Mouse (Mus musculus): ENCODE data around the gene Bbs1. TPM values are rescaled to one million over a fixed set of nuclear protein-coding genes. Genes with fewer than 3 reads are reported as not detected.

Bbs1 gene
- total RNA-seq, 1 experiment = 5.4 TPM

DNA sequence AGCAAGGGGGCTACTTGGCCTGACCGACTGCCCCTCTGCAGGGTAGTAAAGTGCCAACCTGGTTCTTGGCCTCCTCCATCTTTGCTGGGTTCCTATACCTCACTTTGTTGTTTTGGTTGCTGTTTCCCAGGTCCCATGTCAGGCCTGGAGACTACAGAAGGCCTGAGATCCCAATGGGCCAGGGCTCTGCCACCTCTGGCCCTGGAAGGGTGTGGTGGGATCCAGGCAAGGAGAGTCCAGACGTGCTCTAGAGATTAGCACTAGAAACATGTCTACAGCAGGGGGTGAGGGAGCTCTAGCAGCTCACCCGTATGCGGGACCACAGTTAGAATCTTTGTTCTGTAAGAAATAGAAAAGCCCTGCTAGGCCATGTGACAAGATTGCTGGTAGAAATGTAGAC, 22.5 kb downstream of the Bbs1 start:
- no peak for DNase-seq (ENCODE audit: low read depth, low spot score)
- peaks cover 0 to 6% of the 10 kb centered on the region in 2 experiments; a peak in 2 of 4 replicates for H3K4me1 ChIP-seq (ENCODE audit: control insufficient read depth in 2 of 2, insufficient read depth in 2 of 2, low read length in 2 of 2, poor library complexity in 1 of 2)
- in situ Hi-C loops (cut with MboI; ENCODE audit: low sequenced_read_pairs in 2 of 2, unreplicated experiment in 2 of 2) = no loop called here
- H3K9ac ChIP-seq (ENCODE audit: insufficient read depth, low read depth, low read length, poor library complexity, severe bottlenecking) = no peak overlapping the region
- H3K4me3 ChIP-seq (ENCODE audit: insufficient read depth in 1 of 2, low read depth in 1 of 2, low read length in 2 of 2, poor library complexity in 1 of 2, severe bottlenecking in 1 of 2) = no peak overlapping the region
- H3K27ac ChIP-seq (ENCODE audit: insufficient read depth, low read depth, low read length, poor library complexity, severe bottlenecking) = no peak overlapping the region
- no peaks in the 10 kb centered on the region for H3K9me3 ChIP-seq (ENCODE audit: control insufficient read depth, insufficient read depth, low read depth, low read length)
- peaks cover 4% of the 10 kb centered on the region; the same call in 1 of the 2 replicates for H3K36me3 ChIP-seq (ENCODE audit: control insufficient read depth, insufficient read depth, low read length, poor library complexity, severe bottlenecking)
- TF ChIP-seq CHD2 (IDR thresholded peaks at IDR 0.05; ENCODE audit: low read depth, low read length) (no peak), MAFK (IDR thresholded peaks at IDR 0.05; ENCODE audit: insufficient read depth, low read depth, low read length) (no peak), HCFC1 (IDR thresholded peaks at IDR 0.05; ENCODE audit: borderline replicate concordance, insufficient read depth, low read length) (no peak), ZNF384 (IDR thresholded peaks at IDR 0.05; ENCODE audit: low read depth, low read length) (no peak), ZC3H11A (IDR thresholded peaks at IDR 0.05; ENCODE audit: borderline replicate concordance, low read depth, low read length) (no peak)

DNA sequence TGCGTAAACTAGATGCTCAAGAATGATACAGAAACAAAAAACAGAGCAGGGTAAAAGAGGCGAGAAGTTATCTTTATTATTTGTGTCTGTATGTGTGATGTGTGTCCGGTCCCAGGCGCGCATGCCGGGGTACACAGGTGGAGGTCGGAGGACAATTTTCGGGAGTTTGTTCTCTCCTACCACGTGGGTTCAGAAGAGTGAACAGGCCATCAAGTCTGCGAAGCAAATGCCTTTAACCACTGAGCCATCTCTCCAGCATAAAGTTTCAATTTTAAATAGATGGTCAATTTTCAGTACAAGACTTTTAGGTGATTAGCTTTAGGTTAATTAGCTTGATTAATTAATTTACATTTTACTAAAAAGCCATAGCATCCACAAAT, 27.1 kb downstream of the Bbs1 start:
- H3K36me3 ChIP-seq (ENCODE audit: control insufficient read depth, insufficient read depth, low read length, poor library complexity, severe bottlenecking) = peaks cover 4% of the 10 kb centered on the region; the same call in 1 of the 2 replicates
- TF ChIP-seq ZNF384 (IDR thresholded peaks at IDR 0.05; ENCODE audit: low read depth, low read length) (no peak), MAFK (IDR thresholded peaks at IDR 0.05; ENCODE audit: insufficient read depth, low read depth, low read length) (no peak), CHD2 (IDR thresholded peaks at IDR 0.05; ENCODE audit: low read depth, low read length) (no peak), ZC3H11A (IDR thresholded peaks at IDR 0.05; ENCODE audit: borderline replicate concordance, low read depth, low read length) (no peak), HCFC1 (IDR thresholded peaks at IDR 0.05; ENCODE audit: borderline replicate concordance, insufficient read depth, low read length) (no peak)
- no peaks in the 10 kb centered on the region for H3K9me3 ChIP-seq (ENCODE audit: control insufficient read depth, insufficient read depth, low read depth, low read length)
- H3K4me3 ChIP-seq (ENCODE audit: insufficient read depth in 1 of 2, low read depth in 1 of 2, low read length in 2 of 2, poor library complexity in 1 of 2, severe bottlenecking in 1 of 2) = peak overlapping the region; percentile 92 to 99
- peaks cover 2 to 22% of the 10 kb centered on the region in 2 experiments; a peak in 3 of 4 replicates for H3K4me1 ChIP-seq (ENCODE audit: control insufficient read depth in 2 of 2, insufficient read depth in 2 of 2, low read length in 2 of 2, poor library complexity in 1 of 2)
- peak overlapping the region; percentile 55; the same call in 1 of the 2 replicates for H3K9ac ChIP-seq (ENCODE audit: insufficient read depth, low read depth, low read length, poor library complexity, severe bottlenecking)
- in situ Hi-C loops (cut with MboI; ENCODE audit: low sequenced_read_pairs in 2 of 2, unreplicated experiment in 2 of 2) = no loop called here
- H3K27ac ChIP-seq (ENCODE audit: insufficient read depth, low read depth, low read length, poor library complexity, severe bottlenecking) = no peak overlapping the region
- DNase-seq (ENCODE audit: low read depth, low spot score) = no peak

DNA sequence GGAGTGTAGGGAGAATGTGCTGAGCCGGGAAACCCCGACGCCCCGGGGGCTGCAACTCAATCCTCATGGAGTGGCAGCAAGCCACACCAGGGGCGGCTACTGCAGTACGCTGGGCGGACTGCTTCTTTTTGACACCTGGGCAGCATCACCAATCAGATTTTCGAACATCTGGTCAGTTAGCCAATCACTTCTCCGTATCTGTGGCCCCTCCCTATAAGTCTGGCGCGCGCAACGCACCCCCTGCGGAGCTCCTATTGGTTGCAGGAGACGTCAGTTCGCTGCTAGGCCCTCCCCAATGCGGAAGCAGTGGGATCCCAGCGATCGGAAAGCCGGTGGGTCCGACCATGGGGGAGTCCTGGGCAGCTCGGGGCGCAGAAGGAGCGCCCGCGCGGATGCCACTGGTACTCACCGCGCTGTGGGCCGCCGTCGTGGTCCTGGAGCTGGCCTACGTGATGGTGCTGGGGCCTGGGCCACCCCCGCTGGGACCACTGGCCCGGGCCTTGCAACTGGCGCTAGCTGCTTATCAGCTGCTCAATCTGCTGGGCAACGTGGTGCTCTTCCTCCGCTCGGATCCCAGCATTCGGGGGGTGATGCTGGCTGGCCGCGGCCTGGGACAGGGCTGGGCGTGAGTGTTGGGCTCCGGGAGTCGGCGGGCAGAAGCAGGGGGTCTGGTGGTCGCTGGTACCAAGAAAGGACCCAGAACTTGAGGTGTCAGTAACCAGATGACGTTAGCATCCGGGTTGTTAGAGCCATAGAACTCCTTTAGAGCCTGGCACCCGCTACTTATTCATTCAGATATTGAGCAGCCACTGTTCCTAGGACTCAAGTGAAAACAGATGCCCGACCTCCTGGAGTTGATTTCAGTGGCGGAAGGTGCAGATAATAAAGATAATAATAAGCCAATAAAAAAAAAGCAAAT, 27.8 kb downstream of the Bbs1 start, which contains the start of gene Zdhhc24:
TSS of gene Zdhhc24 (plus strand) at position 264 of the 919 bp plus-strand sequence.
- Histone ChIP-seq H3K9me3 (ENCODE audit: control insufficient read depth, insufficient read depth, low read depth, low read length) (no peaks in the 10 kb centered on the region), H3K4me3 (ENCODE audit: insufficient read depth in 1 of 2, low read depth in 1 of 2, low read length in 2 of 2, poor library complexity in 1 of 2, severe bottlenecking in 1 of 2) (peak within 1 kb of the TSS; percentile 92 to 99), H3K27ac (ENCODE audit: insufficient read depth, low read depth, low read length, poor library complexity, severe bottlenecking) (peak within 1 kb of the TSS; percentile 14; the same call in 1 of the 2 replicates), H3K36me3 (ENCODE audit: control insufficient read depth, insufficient read depth, low read length, poor library complexity, severe bottlenecking) (peaks cover 2% of the 10 kb centered on the region; the same call in 1 of the 2 replicates), H3K9ac (ENCODE audit: insufficient read depth, low read depth, low read length, poor library complexity, severe bottlenecking) (peak within 1 kb of the TSS; percentile 92), H3K4me1 (ENCODE audit: control insufficient read depth in 2 of 2, insufficient read depth in 2 of 2, low read length in 2 of 2, poor library complexity in 1 of 2) (peaks cover 2 to 22% of the 10 kb centered on the region in 2 experiments; a peak in 3 of 4 replicates)
- TF ChIP-seq ZNF384 (IDR thresholded peaks at IDR 0.05; ENCODE audit: low read depth, low read length) = no peak
- peak; percentile 83 for TF ChIP-seq CHD2 (IDR thresholded peaks at IDR 0.05; ENCODE audit: low read depth, low read length)
- DNase-seq (ENCODE audit: low read depth, low spot score) = peak; percentile 94
- in situ Hi-C loops (cut with MboI; ENCODE audit: low sequenced_read_pairs in 2 of 2, unreplicated experiment in 2 of 2) = no loop called here

DNA sequence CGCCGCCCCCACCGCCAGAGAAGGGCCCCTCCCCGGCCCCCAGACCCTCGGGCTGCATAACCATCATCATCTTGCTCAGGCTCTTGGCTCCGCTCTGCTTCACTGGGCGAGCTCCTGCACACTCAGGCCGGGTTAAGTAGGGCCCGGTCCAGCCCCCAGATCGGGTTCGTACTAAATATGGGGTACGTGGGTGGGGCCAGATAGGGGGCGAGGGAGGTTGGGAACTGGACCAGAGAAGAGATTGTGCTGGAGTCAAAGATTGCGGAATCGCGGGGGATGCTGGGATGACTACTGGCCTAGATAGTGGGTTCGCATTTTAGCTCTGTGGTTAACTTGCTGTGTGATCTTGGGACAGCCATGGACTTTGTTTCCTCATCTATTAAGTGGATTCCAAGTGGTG, 28.6 kb downstream of the Bbs1 start, which contains the start of gene Actn3:
TSS of gene Actn3 (minus strand) at position 125 of the 400 bp plus-strand sequence.
- Histone ChIP-seq H3K36me3 (ENCODE audit: control insufficient read depth, insufficient read depth, low read length, poor library complexity, severe bottlenecking) (peaks cover 2% of the 10 kb centered on the region; the same call in 1 of the 2 replicates), H3K4me3 (ENCODE audit: insufficient read depth in 1 of 2, low read depth in 1 of 2, low read length in 2 of 2, poor library complexity in 1 of 2, severe bottlenecking in 1 of 2) (peak within 1 kb of the TSS; percentile 92 to 99), H3K27ac (ENCODE audit: insufficient read depth, low read depth, low read length, poor library complexity, severe bottlenecking) (peak within 1 kb of the TSS; percentile 14; the same call in 1 of the 2 replicates), H3K9ac (ENCODE audit: insufficient read depth, low read depth, low read length, poor library complexity, severe bottlenecking) (peak within 1 kb of the TSS; percentile 92), H3K9me3 (ENCODE audit: control insufficient read depth, insufficient read depth, low read depth, low read length) (no peaks in the 10 kb centered on the region), H3K4me1 (ENCODE audit: control insufficient read depth in 2 of 2, insufficient read depth in 2 of 2, low read length in 2 of 2, poor library complexity in 1 of 2) (peaks cover 2 to 22% of the 10 kb centered on the region in 2 experiments; a peak in 3 of 4 replicates)
- TF ChIP-seq ZNF384 (IDR thresholded peaks at IDR 0.05; ENCODE audit: low read depth, low read length) (no peak), CHD2 (IDR thresholded peaks at IDR 0.05; ENCODE audit: low read depth, low read length) (no peak), MAFK (IDR thresholded peaks at IDR 0.05; ENCODE audit: insufficient read depth, low read depth, low read length) (no peak)
- no peak for DNase-seq (ENCODE audit: low read depth, low spot score)
- in situ Hi-C loops (cut with MboI; ENCODE audit: low sequenced_read_pairs in 2 of 2, unreplicated experiment in 2 of 2) = no loop called here

Measured in ES-E14 (cell line).